Mouse (Mus musculus) hindlimb bud, embryonic 11.5 days (tissue): ENCODE measurements around the gene Nfyb.

Experiments used
- DNase-seq: peaks from one replicate; pipeline ENCODE4 v3.0.0-alpha.2; 2012; ENCODE audit warnings: low read depth, low spot score; ENCODE audit errors: extremely low spot score

Gene Nfyb

GRCm38 (mm10) chr10:82763840-82764631 lies at the start of gene Nfyb:
Gene Nfyb, minus strand, starts transcription at chr10:82764144.
- DNase-seq = peak; percentile 88

DNA sequence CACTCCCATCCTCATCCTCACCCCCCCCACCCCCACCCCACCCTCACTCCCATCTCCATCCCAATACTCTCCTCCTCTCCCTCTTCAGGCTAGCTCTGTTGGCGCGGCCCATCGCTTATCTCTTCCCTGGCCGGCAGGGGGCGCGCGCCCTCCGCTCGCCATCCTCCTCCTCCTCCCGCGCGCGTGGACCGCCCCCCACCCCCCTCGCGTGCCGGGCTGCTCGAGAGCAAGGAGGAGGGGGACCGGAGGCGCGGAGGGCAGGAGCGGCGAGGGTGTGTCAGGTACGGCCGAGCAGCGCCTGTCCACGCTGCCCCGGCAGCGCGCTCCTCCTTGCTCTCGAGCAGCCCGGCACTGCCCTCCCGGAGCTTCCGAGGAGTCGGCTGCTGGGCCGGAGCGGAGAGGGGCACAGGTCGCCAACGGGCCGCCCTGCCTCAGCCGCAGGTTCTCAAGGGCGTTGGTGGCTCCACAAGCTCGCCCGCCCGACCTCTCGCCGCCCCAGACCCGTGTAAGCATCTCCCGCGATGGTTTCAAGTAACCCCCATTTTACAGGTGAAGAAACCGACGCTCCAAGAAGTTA lies 48.0 kb upstream of the Nfyb start:
- no peak for DNase-seq

DNA sequence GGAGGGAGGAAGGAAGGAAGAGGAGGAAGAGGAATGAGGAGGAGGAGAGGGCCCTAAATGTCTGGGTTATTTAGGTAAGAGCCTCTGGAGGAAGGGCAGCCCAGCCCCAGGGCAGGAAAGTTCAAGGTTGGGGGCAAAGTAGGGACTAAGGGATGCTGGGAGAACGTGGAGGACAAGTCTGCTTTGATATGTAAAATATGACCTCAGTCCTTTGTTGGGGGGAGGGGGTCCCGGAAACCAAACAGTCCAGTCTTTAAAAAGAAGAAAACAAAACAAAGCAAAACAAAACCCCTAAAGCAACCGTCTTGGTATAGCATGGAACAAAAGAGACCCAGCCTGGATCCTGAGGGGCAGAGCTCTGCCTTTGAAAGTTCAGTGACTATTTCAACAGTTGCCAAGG lies 45.4 kb upstream of the Nfyb start:
- no peak for DNase-seq

GRCm38 (mm10) chr10:82808891-82809290 lies 44.9 kb upstream of the Nfyb start:
- no peak for DNase-seq

- no peak for DNase-seq
Observed at GRCm38 (mm10) chr10:82808155-82808554, 44.2 kb upstream of the Nfyb start.

GRCm38 (mm10) chr10:82807238-82807637 lies 43.3 kb upstream of the Nfyb start:
- no peak for DNase-seq

GRCm38 (mm10) chr10:82806414-82806813 lies 42.5 kb upstream of the Nfyb start:
- no peak for DNase-seq

GRCm38 (mm10) chr10:82805111-82805510 lies 41.2 kb upstream of the Nfyb start:
- no peak for DNase-seq

DNA sequence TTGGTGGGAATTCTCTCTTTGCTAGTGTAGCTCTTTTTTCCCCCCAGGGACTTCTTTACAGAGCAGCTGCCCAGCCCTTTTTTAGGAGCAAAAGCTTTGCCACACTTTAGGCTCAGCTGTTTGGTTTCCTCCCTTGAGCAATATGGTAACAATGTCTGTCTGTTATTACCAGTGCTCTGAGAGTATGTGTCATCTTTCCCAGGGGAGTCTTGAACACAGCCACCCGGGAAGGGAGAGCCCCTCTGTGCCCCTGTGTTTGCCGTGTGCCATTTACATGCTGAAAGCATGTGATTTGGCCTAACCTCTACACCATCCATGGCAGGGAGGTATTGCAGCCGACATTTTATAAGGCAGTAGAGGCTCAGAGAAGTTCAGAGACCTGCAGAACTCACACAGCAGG lies 40.5 kb upstream of the Nfyb start:
- no peak for DNase-seq

- no peak for DNase-seq
Observed at GRCm38 (mm10) chr10:82800094-82800493, 36.1 kb upstream of the Nfyb start.

GRCm38 (mm10) chr10:82798312-82798933 lies 34.5 kb upstream of the Nfyb start:
- no peak for DNase-seq

DNA sequence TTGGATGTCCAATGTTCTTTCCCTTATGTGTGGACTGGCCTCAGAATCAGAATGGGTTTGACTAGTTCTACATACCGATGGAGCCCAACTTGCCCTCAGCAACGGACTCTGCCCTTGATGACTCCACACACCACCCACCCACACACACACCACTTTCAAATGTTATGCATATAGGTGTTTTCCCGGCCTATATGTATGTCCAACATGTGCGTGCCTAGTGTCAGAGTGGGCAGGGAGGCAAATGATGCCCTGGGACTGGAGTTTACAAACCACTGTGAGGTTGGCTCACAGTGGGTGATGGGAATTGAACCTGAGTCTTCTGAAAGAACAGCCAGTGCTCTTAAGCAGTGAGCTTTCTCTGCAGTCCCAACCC lies 33.2 kb upstream of the Nfyb start:
- DNase-seq = no peak

GRCm38 (mm10) chr10:82796471-82797118 lies 32.7 kb upstream of the Nfyb start:
- DNase-seq = no peak

DNA sequence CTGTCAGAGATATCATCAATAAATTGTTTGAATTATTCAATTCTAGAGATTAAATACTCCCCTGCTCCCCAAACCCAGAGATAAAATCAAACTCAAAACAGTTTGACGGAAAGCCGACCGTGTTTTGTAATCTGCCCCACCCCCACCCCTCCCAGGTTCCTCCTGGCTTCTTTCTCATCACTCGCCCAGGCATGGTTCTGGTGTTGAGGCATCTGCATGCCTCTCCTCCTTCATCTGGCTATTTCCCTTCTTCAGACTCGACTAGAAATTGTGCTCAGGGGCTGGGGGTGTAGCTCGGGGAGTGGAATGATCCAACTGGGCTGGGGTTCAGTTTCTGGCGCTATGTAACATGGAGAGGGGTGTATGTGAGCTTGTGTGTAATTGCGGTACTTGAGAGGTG lies 31.8 kb upstream of the Nfyb start:
- no peak for DNase-seq

DNA sequence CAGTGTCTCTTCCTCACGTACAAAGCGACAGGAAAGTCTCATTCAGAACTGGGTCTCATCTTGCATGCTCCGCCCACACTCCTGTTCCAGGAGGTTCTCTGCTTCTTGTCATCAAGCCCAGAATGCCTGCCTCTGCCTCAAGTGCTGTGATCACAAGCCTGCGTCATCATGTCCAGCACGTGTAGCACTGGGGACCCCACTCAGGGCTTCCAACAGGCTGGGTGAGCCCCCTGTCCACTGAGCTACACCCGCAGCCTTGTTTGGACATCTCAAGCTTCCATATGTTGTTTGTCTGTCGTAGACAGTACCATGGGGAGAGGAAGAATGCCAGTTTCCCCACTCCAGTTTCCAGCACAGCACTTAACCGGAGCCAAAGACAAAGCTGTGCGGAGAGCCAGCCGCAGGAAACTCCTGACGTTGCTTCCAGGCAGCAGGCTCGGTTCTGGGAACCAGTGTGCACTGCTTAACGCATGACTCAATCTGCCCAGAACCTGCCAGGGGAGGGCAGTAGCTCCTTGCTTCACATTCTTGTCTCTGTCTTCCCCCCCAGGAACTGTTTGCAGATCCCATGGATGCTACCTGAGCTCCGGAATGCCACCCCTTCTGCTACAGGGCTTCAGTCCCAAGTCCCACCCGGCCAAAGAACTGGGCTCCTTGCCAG lies 31.3 kb upstream of the Nfyb start:
- DNase-seq = no peak

DNA sequence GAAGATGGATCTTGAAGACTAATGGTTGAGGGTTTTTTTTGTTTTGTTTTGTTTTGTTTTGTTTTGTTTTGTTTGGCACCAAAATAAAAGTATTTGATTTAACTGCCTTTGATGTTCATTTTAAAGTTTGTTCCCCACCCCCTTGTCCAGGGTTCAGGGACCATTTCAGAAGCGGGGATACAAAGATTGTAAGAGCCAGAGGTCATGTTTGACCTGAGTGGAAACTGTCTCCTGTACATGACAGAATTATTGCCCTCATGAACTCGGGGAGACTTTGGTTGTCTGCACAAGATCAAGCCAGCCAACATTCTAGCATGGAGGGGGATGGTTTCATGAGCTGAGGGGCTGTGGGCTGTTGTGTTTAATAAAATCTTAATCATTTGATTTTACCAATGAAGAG lies 28.4 kb upstream of the Nfyb start:
- DNase-seq = no peak

DNA sequence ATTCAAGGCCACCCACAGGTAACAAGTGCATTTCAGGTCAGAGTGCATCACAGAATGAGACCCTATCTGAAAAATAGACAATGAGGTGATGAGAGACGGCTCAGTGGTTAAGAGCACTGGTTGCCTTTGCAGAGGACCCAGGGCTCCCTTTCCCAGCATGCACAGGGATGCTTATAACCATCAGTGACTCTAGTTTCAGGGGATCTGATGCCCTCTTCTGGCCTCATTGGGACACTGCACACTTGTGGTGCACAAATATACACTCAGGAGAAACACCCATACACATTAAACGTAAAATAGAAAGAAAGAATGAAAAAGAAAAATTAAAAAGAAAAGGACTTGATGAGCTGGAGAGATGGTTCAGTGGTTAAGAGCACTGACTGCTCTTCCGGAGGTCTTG lies 27.8 kb upstream of the Nfyb start:
- DNase-seq = no peak

GRCm38 (mm10) chr10:82790504-82790903 lies 26.6 kb upstream of the Nfyb start:
- no peak for DNase-seq

GRCm38 (mm10) chr10:82789181-82789580 lies 25.2 kb upstream of the Nfyb start:
- DNase-seq = no peak

DNA sequence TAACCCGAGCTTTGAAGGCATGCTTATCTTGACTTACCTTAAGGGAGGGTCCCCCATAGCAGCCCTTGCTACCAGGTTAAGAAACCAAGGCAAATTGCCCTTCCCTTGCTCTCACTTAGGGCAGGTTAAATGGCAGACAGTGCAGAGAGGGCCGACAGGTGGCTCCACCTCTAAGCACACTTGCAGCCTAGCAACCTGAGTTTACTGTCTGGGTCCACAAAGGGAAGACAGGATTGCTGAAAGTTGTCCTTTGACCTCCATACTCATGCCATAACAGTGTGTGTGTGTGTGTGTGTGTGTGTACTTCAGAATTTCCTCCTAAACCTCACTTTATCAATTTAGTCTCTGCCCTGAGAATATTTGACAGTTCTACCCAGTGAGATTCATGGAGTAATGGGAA lies 18.5 kb upstream of the Nfyb start:
- no peak for DNase-seq

DNA sequence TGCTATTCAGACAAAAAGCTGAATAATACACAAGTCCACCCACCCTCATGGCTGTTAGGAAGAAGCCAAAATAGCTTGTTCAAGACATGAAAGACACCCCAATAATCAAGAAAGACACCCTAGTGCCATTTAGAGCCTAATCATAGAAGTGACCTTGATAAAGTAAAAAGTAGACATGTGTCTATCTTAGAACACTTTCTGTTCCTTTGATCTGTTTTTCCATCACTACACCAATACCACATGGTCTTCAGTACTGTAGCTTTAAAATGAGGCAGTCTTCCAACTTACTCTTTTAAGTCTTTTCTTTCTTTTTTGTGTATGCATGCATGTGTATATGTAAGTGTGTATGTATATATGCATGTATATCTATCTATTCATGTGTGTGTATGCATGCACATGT lies 16.9 kb upstream of the Nfyb start:
- DNase-seq = no peak
